Mouse (Mus musculus) midbrain, embryonic 14.5 days (tissue): Measurements from ENCODE around the gene Dlgap4. TPM values are rescaled to one million over a fixed set of nuclear protein-coding genes. Genes with fewer than 3 reads are reported as not detected.

Source experiments
- ATAC-seq: fragments of 200-750 bp; cut with Nextera tagmentation; 2 replicates; pipeline ENCODE4 v1.8.0; 2017; ENCODE audit warnings: moderate number of reproducible peaks, moderate library complexity; ENCODE audit not compliant: low FRiP score, low TSS enrichment
- DNase-seq: peaks from one replicate; pipeline ENCODE4 v3.0.0-alpha.2; 2015
- H3K27ac ChIP-seq: fragments of 300-500 bp; sonication (generic); replicated peaks from 2 replicates; pipeline ENCODE4 v1.5.1; 2014; ENCODE audit warnings: mild to moderate bottlenecking, low read depth, low read length, moderate library complexity
- H3K27me3 ChIP-seq: fragments of 300-500 bp; sonication (generic); 2 replicates; pipeline ENCODE4 v1.6.1; 2014; ENCODE audit warnings: low read length, control low read depth, mixed read lengths; ENCODE audit not compliant: control insufficient read depth, insufficient read depth
- H3K36me3 ChIP-seq: fragments of 300-500 bp; sonication (generic); 2 replicates; pipeline ENCODE4 v1.6.1; 2014; ENCODE audit warnings: low read length, control low read depth; ENCODE audit not compliant: control insufficient read depth, insufficient read depth
- H3K4me1 ChIP-seq: fragments of 300-500 bp; sonication (generic); 2 replicates; pipeline ENCODE4 v1.6.1; 2014; ENCODE audit warnings: mild to moderate bottlenecking, antibody characterized with exemption, low read length, control low read depth; ENCODE audit not compliant: control insufficient read depth, insufficient read depth
- H3K4me2 ChIP-seq: fragments of 300-500 bp; sonication (generic); 2 replicates; pipeline ENCODE4 v1.6.1; 2014; ENCODE audit warnings: mild to moderate bottlenecking, low read length, moderate library complexity
- H3K4me3 ChIP-seq: fragments of 300-500 bp; sonication (generic); replicated peaks from 2 replicates; pipeline ENCODE4 v1.5.1; 2014; ENCODE audit warnings: low read depth, low read length
- H3K9ac ChIP-seq: fragments of 300-500 bp; sonication (generic); replicated peaks from 2 replicates; pipeline ENCODE4 v1.6.1; 2014; ENCODE audit warnings: mild to moderate bottlenecking, low read length, moderate library complexity
- H3K9me3 ChIP-seq: fragments of 300-500 bp; sonication (generic); 2 replicates; pipeline ENCODE4 v1.6.1; 2016; ENCODE audit warnings: low read length, control low read depth, mixed read lengths; ENCODE audit not compliant: control insufficient read depth
- WGBS: fragments of 180-500 bp; shearing (Covaris S2); extraction: QIAGEN DNeasy Blood & Tissue Kit; methylation state at CpG from one replicate; pipeline ENCODE4 v1.1.7; 2014; 5-methylcytosine and 5-hydroxymethylcytosine counted together
- polyA plus RNA-seq: library from polyadenylated mRNA; unstranded; fragments of >200 nt; fragmentation: Nextera tagmentation; extraction: Ambion mirVana; gene quantifications from 2 replicates; pipeline ENCODE4 v1.2.1, GENCODE M21; 2014

Gene Dlgap4
- 272 and 276 TPM in 2 replicates for polyA plus RNA-seq

- Histone ChIP-seq H3K4me1 (0 out of 2 replicates have a peak, but pooled peaks cover 6% of the 10 kb centered on the region), H3K4me3 (peak within 1 kb of the TSS; percentile 77), H3K9me3 (no peaks in the 10 kb centered on the region), H3K9ac (peak within 1 kb of the TSS; percentile 80), H3K36me3 (no peaks in the 10 kb centered on the region), H3K27me3 (peaks cover 24% of the 10 kb centered on the region), H3K4me2 (peak within 1 kb of the TSS; percentile 96), H3K27ac (peak within 1 kb of the TSS; percentile 63)
- under 1% methylated on average over 93 of the region's 103 CpGs for WGBS
- peak; percentile 87 for DNase-seq
- peak; percentile 78 for ATAC-seq
Measured at GRCm38 (mm10) chr2:156613541-156614257, at the start of gene Dlgap4. Dlgap4 (plus strand) TSS chr2:156613705.

GRCm38 (mm10) chr2:156566512-156566911, 47.0 kb upstream of the Dlgap4 start:
- ATAC-seq (no peak), DNase-seq (no peak)
- Histone ChIP-seq H3K36me3 (peaks cover 61% of the 10 kb centered on the region), H3K4me2 (no peak overlapping the region), H3K27ac (no peak overlapping the region), H3K9ac (no peak overlapping the region), H3K4me3 (no peak overlapping the region), H3K27me3 (no peaks in the 10 kb centered on the region), H3K9me3 (no peaks in the 10 kb centered on the region), H3K4me1 (no peaks in the 10 kb centered on the region)
- 89% methylated on average over 2 of the region's 2 CpGs for WGBS

GRCm38 (mm10) chr2:156568647-156569046, 44.9 kb upstream of the Dlgap4 start:
- H3K27me3 ChIP-seq, result no peaks in the 10 kb centered on the region
- H3K4me1 ChIP-seq, result no peaks in the 10 kb centered on the region
- 90% methylated on average over 7 of the region's 7 CpGs for WGBS
- no peak for DNase-seq
- H3K4me2 ChIP-seq, result no peak overlapping the region
- peaks cover 51% of the 10 kb centered on the region for H3K36me3 ChIP-seq
- no peak for ATAC-seq
- H3K4me3 ChIP-seq, result no peak overlapping the region
- no peak overlapping the region for H3K27ac ChIP-seq
- no peak overlapping the region for H3K9ac ChIP-seq
- H3K9me3 ChIP-seq, result no peaks in the 10 kb centered on the region

GRCm38 (mm10) chr2:156569261-156569660, 44.2 kb upstream of the Dlgap4 start:
- Histone ChIP-seq H3K9ac (no peak overlapping the region), H3K4me2 (no peak overlapping the region), H3K27me3 (no peaks in the 10 kb centered on the region), H3K9me3 (no peaks in the 10 kb centered on the region), H3K4me3 (no peak overlapping the region), H3K27ac (no peak overlapping the region), H3K4me1 (no peaks in the 10 kb centered on the region), H3K36me3 (peaks cover 51% of the 10 kb centered on the region)
- 88% methylated on average over 3 of the region's 3 CpGs for WGBS
- DNase-seq (no peak), ATAC-seq (no peak)

GRCm38 (mm10) chr2:156571521-156571920, 42.0 kb upstream of the Dlgap4 start:
- Histone ChIP-seq H3K9ac (no peak overlapping the region), H3K4me2 (no peak overlapping the region), H3K9me3 (no peaks in the 10 kb centered on the region), H3K4me3 (no peak overlapping the region), H3K27me3 (no peaks in the 10 kb centered on the region), H3K36me3 (peaks cover 36% of the 10 kb centered on the region), H3K27ac (no peak overlapping the region), H3K4me1 (no peaks in the 10 kb centered on the region)
- ATAC-seq (no peak), DNase-seq (no peak)
- WGBS, result 85% methylated on average over 6 of the region's 6 CpGs

GRCm38 (mm10) chr2:156576850-156577587, 36.5 kb upstream of the Dlgap4 start:
- Histone ChIP-seq H3K4me1 (no peaks in the 10 kb centered on the region), H3K4me3 (no peak overlapping the region), H3K9ac (no peak overlapping the region), H3K36me3 (no peaks in the 10 kb centered on the region), H3K27me3 (no peaks in the 10 kb centered on the region), H3K4me2 (no peak overlapping the region), H3K27ac (no peak overlapping the region), H3K9me3 (no peaks in the 10 kb centered on the region)
- ATAC-seq, result no peak
- WGBS, result 87% methylated on average over 7 of the region's 7 CpGs
- DNase-seq, result no peak

GRCm38 (mm10) chr2:156580507-156580906, 33.0 kb upstream of the Dlgap4 start:
- Histone ChIP-seq H3K27ac (no peak overlapping the region), H3K4me1 (peaks cover 8% of the 10 kb centered on the region; the same call in 1 of the 2 replicates), H3K4me2 (no peak overlapping the region), H3K36me3 (no peaks in the 10 kb centered on the region), H3K9ac (no peak overlapping the region), H3K4me3 (no peak overlapping the region), H3K27me3 (no peaks in the 10 kb centered on the region), H3K9me3 (no peaks in the 10 kb centered on the region)
- DNase-seq (no peak), ATAC-seq (no peak)
- WGBS, result 81% methylated on average over 5 of the region's 5 CpGs

GRCm38 (mm10) chr2:156581244-156581643, 32.3 kb upstream of the Dlgap4 start:
- ATAC-seq (no peak), DNase-seq (peak; percentile 9)
- no peak overlapping the region for H3K27ac ChIP-seq

More at GRCm38 (mm10) chr2:156581244-156581643, 32.3 kb upstream of the Dlgap4 start:
- Histone ChIP-seq H3K27me3 (no peaks in the 10 kb centered on the region), H3K4me3 (no peak overlapping the region), H3K36me3 (no peaks in the 10 kb centered on the region), H3K9ac (no peak overlapping the region), H3K9me3 (no peaks in the 10 kb centered on the region), H3K4me2 (no peak overlapping the region), H3K4me1 (peaks cover 8% of the 10 kb centered on the region; the same call in 1 of the 2 replicates)
- WGBS, result 60% methylated on average over 10 of the region's 10 CpGs
